Mouse (Mus musculus) forebrain, embryonic 15.5 days (tissue): ENCODE data around the gene Tex16. TPM values are rescaled to one million over a fixed set of nuclear protein-coding genes. Genes with fewer than 3 reads are reported as not detected.

ENCODE experiments used
- ATAC-seq: fragments of 200-750 bp; cut with Nextera tagmentation; replicated peaks from 2 replicates; pipeline ENCODE4 v1.8.0; 2017; ENCODE audit warnings: mild to moderate bottlenecking, moderate TSS enrichment, moderate library complexity
- H3K27ac ChIP-seq: fragments of 300-500 bp; sonication (generic); replicated peaks from 2 replicates; pipeline ENCODE4 v1.5.1; 2015; ENCODE audit warnings: mild to moderate bottlenecking, inconsistent platforms
- H3K27me3 ChIP-seq: fragments of 300-500 bp; sonication (generic); 2 replicates; pipeline ENCODE4 v1.6.1; 2015; ENCODE audit warnings: inconsistent platforms
- H3K36me3 ChIP-seq: fragments of 300-500 bp; sonication (generic); 2 replicates; pipeline ENCODE4 v1.6.1; 2015; ENCODE audit warnings: mild to moderate bottlenecking, inconsistent platforms
- H3K4me1 ChIP-seq: fragments of 300-500 bp; sonication (generic); 2 replicates; pipeline ENCODE4 v1.6.1; 2015; ENCODE audit warnings: inconsistent platforms
- H3K4me2 ChIP-seq: fragments of 300-500 bp; sonication (generic); replicated peaks from 2 replicates; pipeline ENCODE4 v1.6.1; 2015; ENCODE audit warnings: mild to moderate bottlenecking, inconsistent platforms
- H3K4me3 ChIP-seq: fragments of 300-500 bp; sonication (generic); 2 replicates; pipeline ENCODE4 v1.5.1; 2015; ENCODE audit warnings: mild to moderate bottlenecking, inconsistent platforms
- H3K9ac ChIP-seq: fragments of 300-500 bp; sonication (generic); replicated peaks from 2 replicates; pipeline ENCODE4 v1.6.1; 2015; ENCODE audit warnings: mild to moderate bottlenecking, inconsistent platforms
- H3K9me3 ChIP-seq: fragments of 300-500 bp; sonication (generic); 2 replicates; pipeline ENCODE4 v1.6.1; 2016; ENCODE audit warnings: inconsistent platforms
- WGBS: fragments of 180-500 bp; shearing (Covaris S2); methylation state at CpG from one replicate; pipeline ENCODE4 v1.1.7; 2015; ENCODE audit warnings: mixed read lengths; 5-methylcytosine and 5-hydroxymethylcytosine counted together
- polyA plus RNA-seq: library from polyadenylated mRNA; unstranded; fragments of >200 nt; fragmentation: Nextera tagmentation; extraction: Ambion mirVana; gene quantifications from 2 replicates; pipeline ENCODE4 v1.2.1, GENCODE M21; 2015

The Tex16 gene
- polyA plus RNA-seq = 0.14 and 0.29 TPM in 2 replicates

- ATAC-seq = no peak
- Histone ChIP-seq H3K36me3 (no peaks in the 10 kb centered on the region), H3K4me1 (no peaks in the 10 kb centered on the region), H3K27me3 (no peaks in the 10 kb centered on the region), H3K27ac (no peak within 1 kb of the TSS), H3K9me3 (no peaks in the 10 kb centered on the region), H3K4me2 (no peak within 1 kb of the TSS), H3K9ac (no peak within 1 kb of the TSS), H3K4me3 (no peak within 1 kb of the TSS)
These were observed at the start of gene Tex16 for GRCm38 (mm10) chrX:112010707-112011106. Gene Tex16, plus strand, starts transcription at chrX:112011007.

- no peaks in the 10 kb centered on the region for H3K4me1 ChIP-seq
- no peak overlapping the region for H3K9ac ChIP-seq
- 55% methylated on average over 1 of the region's 1 CpGs for WGBS
- H3K36me3 ChIP-seq = no peaks in the 10 kb centered on the region
- no peak overlapping the region for H3K27ac ChIP-seq
- ATAC-seq = no peak
- no peaks in the 10 kb centered on the region for H3K27me3 ChIP-seq
- no peaks in the 10 kb centered on the region for H3K9me3 ChIP-seq
- no peak overlapping the region for H3K4me3 ChIP-seq
- no peak overlapping the region for H3K4me2 ChIP-seq
These were observed 11.1 kb upstream of the Tex16 start for GRCm38 (mm10) chrX:111999661-112000060.

Other genes with a start within 250 kb of the Tex16 start
- gene Gm45194, start 119.6 kb upstream of the Tex16 start, polyA plus RNA-seq = 0.27 and 0.45 TPM in 2 replicates
- gene 4933403O08Rik, start 228.0 kb downstream of the Tex16 start, polyA plus RNA-seq = not detected in 2 replicates